Mouse (Mus musculus): ENCODE data around the gene Ssh3. TPM values are rescaled to one million over a fixed set of nuclear protein-coding genes. Genes with fewer than 3 reads are reported as not detected.

Gene Ssh3
- total and polyA plus RNA-seq, 2 experiments from 2014 or later, result 18.9 to 69.6 TPM

DNA sequence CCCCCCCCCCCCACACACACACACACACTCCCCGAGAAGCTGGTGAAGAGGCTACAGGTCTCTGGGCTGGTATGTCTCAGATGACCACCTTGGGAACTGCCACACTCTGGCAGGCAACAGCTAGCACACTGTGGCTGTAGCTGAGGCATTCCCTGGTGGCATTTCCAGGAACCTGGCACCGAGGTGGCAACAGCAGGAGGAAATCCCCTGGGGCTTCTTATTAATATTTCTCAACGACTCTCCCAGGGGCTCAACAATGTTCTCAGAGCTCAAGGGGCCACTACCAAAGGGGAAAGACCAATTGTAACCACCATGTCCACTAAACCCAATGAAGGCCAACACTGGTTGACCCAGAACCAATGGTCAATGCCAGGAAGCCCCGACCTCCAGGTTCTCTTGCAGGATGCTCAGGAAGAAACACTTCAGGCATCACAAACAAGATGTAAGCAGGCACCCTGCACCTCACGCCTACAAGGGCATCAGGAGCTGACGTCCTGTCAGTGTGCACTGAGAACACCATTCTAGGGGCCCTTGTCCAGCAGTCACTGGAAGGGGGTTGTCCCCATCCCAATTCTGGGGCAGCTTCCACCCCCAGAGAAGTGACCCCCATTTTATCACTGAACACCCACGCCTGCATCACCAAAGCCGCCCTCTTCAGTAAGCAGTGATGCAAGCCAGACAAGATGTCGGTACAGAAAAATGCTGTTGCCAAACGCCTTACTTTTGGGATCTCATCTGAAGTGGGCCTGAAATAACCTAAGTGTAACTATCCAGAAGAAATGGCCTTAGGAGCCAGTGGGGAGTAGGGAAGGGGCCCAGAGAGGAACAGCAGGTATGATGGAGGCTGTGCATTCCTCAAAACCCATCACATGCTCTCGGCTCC lies 32.1 kb upstream of the Ssh3 start:
- no peaks in the 10 kb centered on the region for H3K9me3 ChIP-seq (ENCODE audit: low read length)
- no peak for ATAC-seq
- WGBS, result 57% methylated on average over 11 of the region's 11 CpGs
- no peak for DNase-seq (ENCODE audit: low spot score)
- no peak for TF ChIP-seq CTCF (IDR thresholded peaks at IDR 0.05; ENCODE audit: low read depth)
- no peaks in the 10 kb centered on the region for H3K27me3 ChIP-seq (ENCODE audit: insufficient read depth, low read length)
- peak overlapping the region; percentile 37; the same call in 1 of the 2 replicates for H3K9ac ChIP-seq (replicated peaks; ENCODE audit: low read length)
- H3K4me3 ChIP-seq (ENCODE audit: low read length), result no peak overlapping the region
- peak overlapping the region; percentile 41 for H3K4me2 ChIP-seq (ENCODE audit: low read depth, low read length)
- peaks cover 51% of the 10 kb centered on the region for H3K4me1 ChIP-seq (ENCODE audit: insufficient read depth, low read length)
- H3K27ac ChIP-seq, result peak overlapping the region; percentile 42
- H3K36me3 ChIP-seq (ENCODE audit: insufficient read depth, low read length), result no peaks in the 10 kb centered on the region

DNA sequence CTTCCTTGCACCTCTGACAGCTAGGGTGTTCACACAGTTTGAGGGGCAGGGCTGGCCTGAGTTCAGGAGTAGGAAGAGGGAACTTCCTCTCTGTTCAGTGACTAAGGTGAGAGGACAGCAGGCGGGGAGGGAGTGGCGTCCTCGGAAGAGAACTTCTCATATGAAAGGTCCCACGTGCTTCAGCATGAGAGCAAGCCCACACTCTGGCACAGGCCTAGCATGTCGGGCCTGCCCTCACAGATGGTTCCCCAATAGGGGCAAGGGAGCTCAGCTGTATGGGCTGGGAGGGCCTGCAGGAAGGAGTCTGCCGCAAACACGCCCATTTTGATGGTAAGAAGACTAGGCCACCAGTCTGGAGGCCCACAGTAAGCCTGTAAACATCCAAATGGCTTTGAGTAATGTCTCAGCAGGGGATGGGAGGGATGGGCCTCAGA lies 31.3 kb upstream of the Ssh3 start:
- Histone ChIP-seq H3K27ac (no peak overlapping the region), H3K4me2 (ENCODE audit: low read depth, low read length) (no peak overlapping the region)

DNA sequence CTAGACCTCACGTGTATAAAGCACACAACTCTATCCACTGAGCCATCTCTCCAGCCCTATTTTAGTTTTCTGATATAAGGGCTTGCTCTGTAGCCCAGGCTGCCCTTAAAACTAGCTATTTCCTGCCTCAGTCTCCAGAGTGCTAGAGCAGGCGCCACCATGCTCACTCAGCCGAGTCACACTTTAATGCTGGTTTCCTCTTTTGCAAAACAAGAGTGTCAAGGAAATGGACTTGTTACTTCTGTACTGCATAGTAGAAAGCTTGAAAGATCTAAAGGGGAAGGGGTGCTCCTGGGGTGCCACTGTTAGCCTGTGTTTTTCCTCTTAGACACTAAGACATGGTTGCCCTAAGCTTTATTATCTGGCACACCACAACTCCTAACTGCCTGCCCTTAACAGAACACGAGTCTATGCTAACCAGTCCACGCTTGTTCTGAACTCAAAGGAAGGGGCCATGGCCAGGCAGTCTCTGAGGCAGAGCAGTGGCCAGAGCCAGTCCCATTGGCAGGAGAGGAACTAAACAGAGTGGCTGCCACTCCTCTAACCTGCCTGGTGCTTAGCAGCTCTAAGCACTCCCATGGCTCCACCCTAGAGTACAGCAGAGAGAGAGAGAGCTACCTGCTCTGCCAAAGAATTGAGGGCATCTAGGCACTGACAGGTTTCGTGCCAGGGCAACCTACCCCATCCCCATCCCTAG lies 30.7 kb upstream of the Ssh3 start:
- Histone ChIP-seq H3K27ac (no peak overlapping the region), H3K36me3 (ENCODE audit: insufficient read depth, low read length) (no peaks in the 10 kb centered on the region), H3K27me3 (ENCODE audit: insufficient read depth, low read length) (no peaks in the 10 kb centered on the region), H3K4me1 (ENCODE audit: insufficient read depth, low read length) (peaks cover 47% of the 10 kb centered on the region), H3K4me3 (ENCODE audit: low read length) (no peak overlapping the region), H3K4me2 (ENCODE audit: low read depth, low read length) (no peak overlapping the region), H3K9me3 (ENCODE audit: low read length) (no peaks in the 10 kb centered on the region), H3K9ac (replicated peaks; ENCODE audit: low read length) (no peak overlapping the region)
- DNase-seq (ENCODE audit: low spot score), result no peak
- no peak for ATAC-seq
- WGBS, result 81% methylated on average over 6 of the region's 6 CpGs
- no peak for TF ChIP-seq CTCF (IDR thresholded peaks at IDR 0.05; ENCODE audit: low read depth)

More for the DNA sequence above, 31.3 kb upstream of the Ssh3 start:
- TF ChIP-seq CTCF (IDR thresholded peaks at IDR 0.05; ENCODE audit: low read depth), result no peak
- H3K4me3 ChIP-seq (ENCODE audit: low read length), result no peak overlapping the region
- H3K4me1 ChIP-seq (ENCODE audit: insufficient read depth, low read length), result peaks cover 51% of the 10 kb centered on the region
- H3K27me3 ChIP-seq (ENCODE audit: insufficient read depth, low read length), result no peaks in the 10 kb centered on the region
- ATAC-seq, result no peak
- no peaks in the 10 kb centered on the region for H3K9me3 ChIP-seq (ENCODE audit: low read length)
- no peaks in the 10 kb centered on the region for H3K36me3 ChIP-seq (ENCODE audit: insufficient read depth, low read length)
- WGBS, result 49% methylated on average over 7 of the region's 7 CpGs
- no peak overlapping the region for H3K9ac ChIP-seq (replicated peaks; ENCODE audit: low read length)
- DNase-seq (ENCODE audit: low spot score), result no peak

DNA sequence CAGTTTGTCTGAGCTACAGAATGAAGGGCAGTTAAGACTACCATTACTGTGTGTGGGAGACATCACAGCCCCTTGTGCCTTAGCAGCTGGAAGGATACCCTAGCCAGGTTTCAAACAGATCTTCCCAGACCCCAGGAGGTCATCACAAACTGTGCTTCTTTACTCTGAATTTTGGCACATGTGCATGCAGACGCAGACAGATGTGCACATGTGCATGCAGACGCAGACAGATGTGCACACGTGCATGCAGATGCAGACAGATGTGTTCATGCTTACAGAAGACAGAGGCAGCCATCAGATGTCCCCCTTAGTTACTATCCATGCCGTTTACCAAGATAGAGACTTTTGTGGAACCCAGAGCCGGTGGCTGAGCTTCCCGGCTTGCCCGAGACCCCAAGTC lies 30.1 kb upstream of the Ssh3 start:
- no peaks in the 10 kb centered on the region for H3K27me3 ChIP-seq (ENCODE audit: insufficient read depth, low read length)
- WGBS, result 82% methylated on average over 7 of the region's 7 CpGs
- DNase-seq (ENCODE audit: low spot score) (no peak), ATAC-seq (no peak)
- no peak overlapping the region for H3K4me3 ChIP-seq (ENCODE audit: low read length)
- no peak overlapping the region for H3K4me2 ChIP-seq (ENCODE audit: low read depth, low read length)
- no peaks in the 10 kb centered on the region for H3K9me3 ChIP-seq (ENCODE audit: low read length)
- no peaks in the 10 kb centered on the region for H3K36me3 ChIP-seq (ENCODE audit: insufficient read depth, low read length)
- no peak overlapping the region for H3K9ac ChIP-seq (replicated peaks; ENCODE audit: low read length)
- peaks cover 42% of the 10 kb centered on the region for H3K4me1 ChIP-seq (ENCODE audit: insufficient read depth, low read length)
- TF ChIP-seq CTCF (IDR thresholded peaks at IDR 0.05; ENCODE audit: low read depth), result no peak
- no peak overlapping the region for H3K27ac ChIP-seq

DNA sequence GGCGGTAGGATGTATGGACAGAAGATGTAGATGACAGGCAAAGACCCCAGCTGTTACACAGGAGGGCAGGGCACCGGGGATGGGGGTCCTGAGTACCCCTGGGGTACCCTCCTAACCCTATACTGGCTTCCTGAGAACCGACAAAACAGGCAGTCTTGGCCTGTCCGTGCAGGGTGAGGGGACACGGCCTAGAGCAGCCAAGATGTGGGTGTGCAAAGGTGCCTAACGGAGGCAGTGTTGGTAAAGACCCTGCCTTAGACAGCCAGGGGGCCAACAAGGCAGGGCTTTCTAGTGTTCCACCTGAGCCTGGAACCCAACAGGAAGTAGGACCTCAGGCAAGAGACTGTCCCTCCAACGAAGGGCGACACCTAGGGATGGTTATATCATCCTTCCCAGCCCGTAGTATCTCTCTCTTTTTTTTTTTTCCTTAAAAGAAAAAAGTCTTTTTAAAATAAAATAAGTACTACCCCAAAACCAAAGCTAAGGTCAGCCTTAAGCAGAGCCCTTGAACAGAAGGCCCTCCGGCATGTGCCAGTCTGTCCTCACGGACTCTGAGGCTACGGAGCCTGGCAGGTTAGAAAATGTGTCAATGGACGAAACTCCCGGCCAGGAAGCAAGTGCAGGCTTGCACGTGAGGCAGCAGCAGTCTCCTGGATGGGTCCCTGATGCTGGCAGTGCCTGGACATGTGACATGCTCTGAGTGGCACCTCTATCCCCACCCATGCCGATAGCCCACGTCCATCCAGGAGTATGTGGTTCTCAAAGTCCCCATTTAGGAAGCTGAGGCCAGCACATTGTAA lies 29.5 kb upstream of the Ssh3 start:
- no peaks in the 10 kb centered on the region for H3K36me3 ChIP-seq (ENCODE audit: insufficient read depth, low read length)
- no peaks in the 10 kb centered on the region for H3K27me3 ChIP-seq (ENCODE audit: insufficient read depth, low read length)
- 87% methylated on average over 17 of the region's 17 CpGs for WGBS
- H3K27ac ChIP-seq, result no peak overlapping the region
- no peak overlapping the region for H3K4me2 ChIP-seq (ENCODE audit: low read depth, low read length)
- peaks cover 39% of the 10 kb centered on the region for H3K4me1 ChIP-seq (ENCODE audit: insufficient read depth, low read length)
- no peaks in the 10 kb centered on the region for H3K9me3 ChIP-seq (ENCODE audit: low read length)
- H3K4me3 ChIP-seq (ENCODE audit: low read length), result no peak overlapping the region
- DNase-seq (ENCODE audit: low spot score), result no peak
- ATAC-seq, result no peak
- no peak overlapping the region for H3K9ac ChIP-seq (replicated peaks; ENCODE audit: low read length)
- TF ChIP-seq CTCF (IDR thresholded peaks at IDR 0.05; ENCODE audit: low read depth), result no peak

DNA sequence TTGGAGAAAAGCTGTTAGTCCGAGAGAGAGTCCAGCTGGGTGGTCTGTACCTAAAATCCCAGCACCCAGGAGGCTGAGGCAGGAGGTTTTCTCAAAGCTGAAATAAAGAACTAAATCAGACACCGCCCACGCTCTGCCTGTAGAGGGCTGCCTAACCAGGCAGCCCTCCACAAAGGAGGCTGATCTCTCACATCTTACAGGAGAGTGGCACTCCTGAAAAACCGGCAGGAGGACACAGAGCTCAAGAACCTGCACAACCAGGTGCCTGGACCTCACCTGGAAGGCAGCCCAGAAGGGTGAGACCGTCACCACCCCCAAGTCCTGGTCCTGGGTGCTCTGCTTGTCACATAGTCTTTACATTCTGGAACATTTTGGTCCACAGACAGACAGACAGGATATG lies 28.9 kb upstream of the Ssh3 start:
- ATAC-seq, result no peak

More for the DNA sequence above, 28.9 kb upstream of the Ssh3 start:
- Histone ChIP-seq H3K4me3 (ENCODE audit: low read length) (no peak overlapping the region), H3K36me3 (ENCODE audit: insufficient read depth, low read length) (peaks cover under 1% of the 10 kb centered on the region; the same call in 1 of the 2 replicates), H3K27me3 (ENCODE audit: insufficient read depth, low read length) (no peaks in the 10 kb centered on the region), H3K4me2 (ENCODE audit: low read depth, low read length) (no peak overlapping the region), H3K27ac (no peak overlapping the region), H3K4me1 (ENCODE audit: insufficient read depth, low read length) (peaks cover 32% of the 10 kb centered on the region), H3K9me3 (ENCODE audit: low read length) (no peaks in the 10 kb centered on the region), H3K9ac (replicated peaks; ENCODE audit: low read length) (no peak overlapping the region)
- 87% methylated on average over 5 of the region's 5 CpGs for WGBS
- DNase-seq (ENCODE audit: low spot score), result no peak
- TF ChIP-seq CTCF (IDR thresholded peaks at IDR 0.05; ENCODE audit: low read depth), result no peak

Data from hindbrain, postnatal 0 days (tissue).